8 mouse cellular contexts compared by ENCODE assay signal in genomic region chr5:16937840-16938239, GRCm38 (mm10).
DNase-seq lines count a peak whose midpoint lies in the region; ATAC-seq lines count a peak whose summit lies in the region.

No protein-coding gene starts in this region.

- ATAC-seq in CD4-positive, CD25-positive, alpha-beta regulatory T cell, adult 4 months: no peak
- ATAC-seq in megakaryocyte-erythroid progenitor cell, adult 5-6 weeks (replicated peaks; ENCODE audit: low FRiP score, low TSS enrichment, poor library complexity, severe bottlenecking): peak; percentile 68; the same call in 1 of the 2 replicates

- DNase-seq in CD4-positive, CD25-positive, alpha-beta regulatory T cell, adult 2 months (ENCODE audit: low read depth, low spot score): peak; percentile 7
- peak; percentile 36 to 38 for DNase-seq in left cerebral cortex, adult 18-20 months (ENCODE audit: low spot score in 2 of 2)
- no peak for DNase-seq in left cerebral cortex, adult 8-10 months (ENCODE audit: low spot score in 2 of 2)
- DNase-seq in embryo, embryonic 11 days: peak; percentile 70
- peak; percentile 37 for DNase-seq in kidney, postnatal 14 days
- DNase-seq in cerebellum, adult 9-11 months: no peak

Comparison
In these comparisons a context has a peak if more than half of its experiments do, and no peak if none do; other contexts are left out.
1. DNase-seq: peak in CD4-positive, CD25-positive, alpha-beta regulatory T cell, adult 2 months (single experiment), left cerebral cortex, adult 18-20 months (2 of 2), embryo, embryonic 11 days (single experiment) and kidney, postnatal 14 days (single experiment); none in left cerebral cortex, adult 8-10 months (0 of 2) and cerebellum, adult 9-11 months (single experiment).